Mouse (Mus musculus): ENCODE data around the gene Smim11.

The Smim11 gene

GRCm38 (mm10) chr16:92300649-92301411 lies at the start of gene Smim11:
Smim11 (plus strand) TSS chr16:92301286.
- peak; percentile 94 for DNase-seq

GRCm38 (mm10) chr16:92254316-92254715 lies 46.8 kb upstream of the Smim11 start:
- no peak for DNase-seq

GRCm38 (mm10) chr16:92267861-92268260 lies 33.2 kb upstream of the Smim11 start:
- DNase-seq, result no peak

- no peak for DNase-seq
Observed at GRCm38 (mm10) chr16:92274516-92274915, 26.6 kb upstream of the Smim11 start.

GRCm38 (mm10) chr16:92275526-92275925 lies 25.6 kb upstream of the Smim11 start:
- DNase-seq, result no peak

GRCm38 (mm10) chr16:92282671-92283070 lies 18.4 kb upstream of the Smim11 start:
- no peak for DNase-seq

GRCm38 (mm10) chr16:92285068-92285467 lies 16.0 kb upstream of the Smim11 start:
- DNase-seq, result no peak

GRCm38 (mm10) chr16:92286609-92287008 lies 14.5 kb upstream of the Smim11 start:
- DNase-seq, result peak; percentile 78

GRCm38 (mm10) chr16:92288778-92289177 lies 12.3 kb upstream of the Smim11 start:
- DNase-seq, result no peak

GRCm38 (mm10) chr16:92290045-92290444 lies 11.0 kb upstream of the Smim11 start:
- no peak for DNase-seq

- DNase-seq, result no peak
Observed at GRCm38 (mm10) chr16:92292101-92292500, 9.0 kb upstream of the Smim11 start, which contains the start of gene Kcne2. Kcne2 (plus strand) TSS chr16:92292389.

- no peak for DNase-seq
Observed at GRCm38 (mm10) chr16:92294267-92294970, 6.7 kb upstream of the Smim11 start.

GRCm38 (mm10) chr16:92295328-92295727 lies 5.8 kb upstream of the Smim11 start:
- DNase-seq, result no peak

GRCm38 (mm10) chr16:92301412-92301806 lies 323 bp downstream of the Smim11 start:
- DNase-seq, result no peak

- no peak for DNase-seq
Observed at GRCm38 (mm10) chr16:92301989-92302388, 903 bp downstream of the Smim11 start.

GRCm38 (mm10) chr16:92302506-92302905 lies 1.4 kb downstream of the Smim11 start:
- no peak for DNase-seq

GRCm38 (mm10) chr16:92305519-92305918 lies 4.4 kb downstream of the Smim11 start:
- no peak for DNase-seq

GRCm38 (mm10) chr16:92307947-92308346 lies 6.9 kb downstream of the Smim11 start:
- no peak for DNase-seq

GRCm38 (mm10) chr16:92309126-92309525 lies 8.0 kb downstream of the Smim11 start:
- DNase-seq, result no peak

GRCm38 (mm10) chr16:92313953-92314741 lies 13.1 kb downstream of the Smim11 start:
- DNase-seq, result peak; percentile 30

- DNase-seq, result no peak
Observed at GRCm38 (mm10) chr16:92316049-92316738, 15.1 kb downstream of the Smim11 start.

- peak; percentile 46 for DNase-seq
Observed at GRCm38 (mm10) chr16:92319353-92320109, 18.4 kb downstream of the Smim11 start.

Data from right cerebral cortex, postnatal 25 days (tissue).